Mouse (Mus musculus) neural tube, embryonic 11.5 days (tissue): ENCODE results near the gene Rpl22. TPM values are rescaled to one million over a fixed set of nuclear protein-coding genes. Genes with fewer than 3 reads are reported as not detected.

Experiments used
- ATAC-seq: fragments of 200-750 bp; cut with Nextera tagmentation; 2 replicates; pipeline ENCODE4 v1.8.0; 2017; ENCODE audit warnings: moderate number of reproducible peaks, mild to moderate bottlenecking, moderate TSS enrichment, moderate library complexity; ENCODE audit not compliant: insufficient read depth, low FRiP score, low TSS enrichment
- DNase-seq: peaks from one replicate; pipeline ENCODE4 v3.0.0-alpha.2; 2015; ENCODE audit warnings: low spot score
- H3K27ac ChIP-seq: fragments of 300-500 bp; sonication (generic); 2 replicates; pipeline ENCODE4 v1.5.1; 2014; ENCODE audit warnings: low read depth, mild to moderate bottlenecking, low read length
- H3K27me3 ChIP-seq: fragments of 300-500 bp; sonication (generic); 2 replicates; pipeline ENCODE4 v1.6.1; 2014; ENCODE audit warnings: mild to moderate bottlenecking, low read length, mixed read lengths; ENCODE audit not compliant: control insufficient read depth, insufficient read depth
- H3K36me3 ChIP-seq: fragments of 300-500 bp; sonication (generic); 2 replicates; pipeline ENCODE4 v1.6.1; 2014; ENCODE audit warnings: mild to moderate bottlenecking, low read length, moderate library complexity, mixed read lengths; ENCODE audit not compliant: control insufficient read depth, insufficient read depth
- H3K4me1 ChIP-seq: fragments of 300-500 bp; sonication (generic); 2 replicates; pipeline ENCODE4 v1.6.1; 2014; ENCODE audit warnings: low read length, mixed read lengths; ENCODE audit not compliant: control insufficient read depth, insufficient read depth
- H3K4me2 ChIP-seq: fragments of 300-500 bp; sonication (generic); 2 replicates; pipeline ENCODE4 v1.6.1; 2014; ENCODE audit warnings: low read depth, mild to moderate bottlenecking, moderate library complexity
- H3K4me3 ChIP-seq: fragments of 300-500 bp; sonication (generic); 2 replicates; pipeline ENCODE4 v1.5.1; 2014; ENCODE audit warnings: low read depth, low read length
- H3K9ac ChIP-seq: fragments of 300-500 bp; sonication (generic); 2 replicates; pipeline ENCODE4 v1.6.1; 2014; ENCODE audit warnings: mild to moderate bottlenecking, low read length
- H3K9me3 ChIP-seq: fragments of 300-500 bp; sonication (generic); 2 replicates; pipeline ENCODE4 v1.6.1; 2016; ENCODE audit warnings: low read length; ENCODE audit not compliant: control insufficient read depth
- WGBS: fragments of 180-500 bp; shearing (Covaris S2); extraction: QIAGEN DNeasy Blood & Tissue Kit; methylation state at CpG from one replicate; pipeline ENCODE4 v1.1.7; 2014; 5-methylcytosine and 5-hydroxymethylcytosine counted together
- polyA plus RNA-seq: library from polyadenylated mRNA; unstranded; fragments of >200 nt; fragmentation: Nextera tagmentation; extraction: Ambion mirVana; gene quantifications from 2 replicates; pipeline ENCODE4 v1.2.1, GENCODE M21; 2014

The Rpl22 gene
- polyA plus RNA-seq, 1 experiment from 2014 or later = 311 TPM

GRCm38 (mm10) chr4:152382528-152383252, 57.1 kb downstream of the Rpl22 start:
- Histone ChIP-seq H3K36me3 (no peaks in the 10 kb centered on the region), H3K4me3 (no peak overlapping the region), H3K27me3 (no peaks in the 10 kb centered on the region), H3K9ac (no peak overlapping the region), H3K4me2 (no peak overlapping the region), H3K9me3 (no peaks in the 10 kb centered on the region), H3K27ac (no peak overlapping the region), H3K4me1 (no peaks in the 10 kb centered on the region)
- DNase-seq = no peak
- no peak for ATAC-seq
- WGBS = 84% methylated on average over 17 of the region's 17 CpGs

Other genes with a start within 250 kb of the Rpl22 start
- 0.42 and 0.62 TPM in 2 replicates for gene Tnfrsf25, start 209.8 kb upstream of the Rpl22 start, polyA plus RNA-seq
- gene Espn, start 173.4 kb upstream of the Rpl22 start, polyA plus RNA-seq = 0.48 and 1.1 TPM in 2 replicates
- gene Hes2, start 166.9 kb upstream of the Rpl22 start, polyA plus RNA-seq = 2.9 and 3.5 TPM in 2 replicates
- 159 and 173 TPM in 2 replicates for gene Acot7, start 147.6 kb upstream of the Rpl22 start, polyA plus RNA-seq
- 8.3 and 8.9 TPM in 2 replicates for gene Gpr153, start 51.5 kb upstream of the Rpl22 start, polyA plus RNA-seq
- 1.6 and 2.3 TPM in 2 replicates for gene Hes3, start 34.1 kb upstream of the Rpl22 start, polyA plus RNA-seq
- gene Icmt, start 28.5 kb upstream of the Rpl22 start, polyA plus RNA-seq = 27.1 and 31.3 TPM in 2 replicates
- gene Rnf207, start 6.7 kb upstream of the Rpl22 start, polyA plus RNA-seq = 2.1 and 2.2 TPM in 2 replicates
- 0.20 and 0.31 TPM in 2 replicates for gene Chd5, start 12.9 kb downstream of the Rpl22 start, polyA plus RNA-seq
- 4.6 and 5.0 TPM in 2 replicates for gene Nphp4, start 151.0 kb downstream of the Rpl22 start, polyA plus RNA-seq
- gene Kcnab2, start 152.1 kb downstream of the Rpl22 start, polyA plus RNA-seq = 8.5 and 8.6 TPM in 2 replicates